Mouse (Mus musculus) lung, embryonic 15.5 days (tissue): Measurements from ENCODE around the gene Cnr2. TPM values are rescaled to one million over a fixed set of nuclear protein-coding genes. Genes with fewer than 3 reads are reported as not detected.
A peak's percentile ranks its signal among the peaks of the same experiment; 100 is the strongest.

Experiments
- ATAC-seq: fragments of 200-750 bp; cut with Nextera tagmentation; 2 replicates; pipeline ENCODE4 v1.8.0; 2017; ENCODE audit warnings: moderate number of reproducible peaks, borderline replicate concordance; ENCODE audit not compliant: low FRiP score, low TSS enrichment; ENCODE audit errors: extremely low read depth
- H3K27ac ChIP-seq: fragments of 300-500 bp; sonication (generic); 2 replicates; pipeline ENCODE4 v1.5.1; 2015; ENCODE audit warnings: moderate library complexity, mild to moderate bottlenecking, inconsistent platforms
- H3K27me3 ChIP-seq: fragments of 300-500 bp; sonication (generic); 2 replicates; pipeline ENCODE4 v1.6.1; 2015; ENCODE audit warnings: inconsistent platforms
- H3K36me3 ChIP-seq: fragments of 300-500 bp; sonication (generic); 2 replicates; pipeline ENCODE4 v1.6.1; 2015; ENCODE audit warnings: inconsistent platforms
- H3K4me1 ChIP-seq: fragments of 300-500 bp; sonication (generic); 2 replicates; pipeline ENCODE4 v1.6.1; 2015; ENCODE audit warnings: inconsistent platforms
- H3K4me2 ChIP-seq: fragments of 300-500 bp; sonication (generic); 2 replicates; pipeline ENCODE4 v1.6.1; 2015; ENCODE audit warnings: inconsistent platforms, mild to moderate bottlenecking, moderate library complexity
- H3K4me3 ChIP-seq: fragments of 300-500 bp; sonication (generic); 2 replicates; pipeline ENCODE4 v1.5.1; 2015; ENCODE audit warnings: mild to moderate bottlenecking, inconsistent platforms
- H3K9ac ChIP-seq: fragments of 300-500 bp; sonication (generic); 2 replicates; pipeline ENCODE4 v1.6.1; 2015; ENCODE audit warnings: inconsistent platforms
- H3K9me3 ChIP-seq: fragments of 300-500 bp; sonication (generic); 2 replicates; pipeline ENCODE4 v1.6.1; 2016; ENCODE audit warnings: inconsistent platforms
- WGBS: fragments of 180-500 bp; shearing (Covaris S2); methylation state at CpG from one replicate; pipeline ENCODE4 v1.1.7; 2015; 5-methylcytosine and 5-hydroxymethylcytosine counted together
- polyA plus RNA-seq: library from polyadenylated mRNA; unstranded; fragments of >200 nt; fragmentation: Nextera tagmentation; extraction: Ambion mirVana; gene quantifications from 2 replicates; pipeline ENCODE4 v1.2.1, GENCODE M21; 2015

Cnr2 gene
- polyA plus RNA-seq, 1 experiment from 2014 or later: 0.80 TPM

GRCm38 (mm10) chr4:135891539-135891938, 3.7 kb upstream of the Cnr2 start:
- WGBS: 66% methylated on average over 2 of the region's 2 CpGs
- Histone ChIP-seq H3K27me3 (no peaks in the 10 kb centered on the region), H3K9me3 (no peaks in the 10 kb centered on the region), H3K4me2 (no peak overlapping the region), H3K4me3 (no peak overlapping the region), H3K27ac (no peak overlapping the region), H3K36me3 (no peaks in the 10 kb centered on the region), H3K9ac (no peak overlapping the region), H3K4me1 (no peaks in the 10 kb centered on the region)
- no peak for ATAC-seq

GRCm38 (mm10) chr4:135892884-135893283, 2.3 kb upstream of the Cnr2 start:
- no peak for ATAC-seq
- Histone ChIP-seq H3K27me3 (no peaks in the 10 kb centered on the region), H3K4me1 (no peaks in the 10 kb centered on the region), H3K9me3 (no peaks in the 10 kb centered on the region), H3K4me3 (no peak overlapping the region), H3K9ac (no peak overlapping the region), H3K4me2 (no peak overlapping the region), H3K27ac (no peak overlapping the region), H3K36me3 (no peaks in the 10 kb centered on the region)
- WGBS: 26% methylated on average over 4 of the region's 4 CpGs

DNA sequence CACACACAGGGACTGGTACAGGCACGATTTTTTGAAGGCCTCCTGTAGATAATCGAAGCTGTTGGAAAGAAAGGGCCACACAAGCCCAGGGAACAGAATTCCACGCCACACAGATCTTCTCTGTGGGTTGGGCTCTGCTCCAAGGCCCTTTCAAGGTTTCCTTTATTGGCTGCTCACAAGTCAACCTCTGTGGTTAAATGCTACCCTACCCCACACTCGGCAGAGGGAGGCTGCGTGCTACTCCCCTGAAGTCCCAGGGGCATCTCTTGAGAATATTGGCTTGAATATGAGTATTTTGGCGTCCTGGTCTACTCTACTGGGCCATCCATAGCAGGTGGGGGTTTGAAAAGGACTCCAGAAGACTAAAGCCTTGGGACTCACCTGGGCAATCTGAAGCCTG, 963 bp downstream of the Cnr2 start:
- Histone ChIP-seq H3K9me3 (no peaks in the 10 kb centered on the region), H3K27ac (no peak overlapping the region), H3K27me3 (no peaks in the 10 kb centered on the region), H3K4me1 (no peaks in the 10 kb centered on the region), H3K4me2 (no peak overlapping the region), H3K4me3 (no peak overlapping the region), H3K9ac (no peak overlapping the region), H3K36me3 (no peaks in the 10 kb centered on the region)
- WGBS: 74% methylated on average over 6 of the region's 6 CpGs
- ATAC-seq: no peak

DNA sequence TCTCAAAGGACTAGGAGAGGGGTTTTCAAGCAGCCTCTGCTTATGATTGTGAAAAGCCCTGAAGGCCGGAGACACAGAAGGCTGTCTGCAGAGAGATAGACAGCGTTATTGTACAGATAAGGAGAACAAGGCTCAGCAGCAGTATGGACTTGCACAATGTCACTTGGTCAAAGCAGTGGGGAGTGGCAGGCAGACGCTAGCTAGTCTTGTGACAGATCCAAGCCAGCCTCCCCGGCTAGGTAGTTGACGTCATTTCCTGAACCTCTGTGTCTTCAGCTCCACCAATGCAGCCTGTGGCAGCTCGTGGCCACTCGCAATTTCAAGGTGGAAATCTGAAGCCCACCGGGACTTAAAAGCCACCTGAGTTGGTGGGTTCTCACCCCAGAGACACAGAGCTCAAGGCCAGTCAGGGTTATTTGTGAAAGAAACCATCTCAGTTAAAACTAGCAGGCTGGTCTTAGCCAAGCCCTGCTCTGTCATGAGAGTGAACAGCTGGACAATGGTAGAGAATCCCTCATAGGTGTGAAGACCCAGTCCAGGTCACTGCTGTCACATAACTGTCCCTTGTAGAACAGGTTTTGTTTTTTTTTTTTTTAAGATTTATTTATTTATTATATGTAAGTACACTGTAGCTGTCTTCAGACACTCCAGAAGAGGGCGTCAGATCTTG, 3.3 kb downstream of the Cnr2 start:
- no peaks in the 10 kb centered on the region for H3K4me1 ChIP-seq
- H3K27ac ChIP-seq: no peak overlapping the region
- H3K4me3 ChIP-seq: no peak overlapping the region
- no peak overlapping the region for H3K4me2 ChIP-seq
- no peaks in the 10 kb centered on the region for H3K27me3 ChIP-seq
- no peak; the same call in 1 of the 2 replicates for ATAC-seq
- H3K9ac ChIP-seq: no peak overlapping the region
- H3K36me3 ChIP-seq: no peaks in the 10 kb centered on the region
- H3K9me3 ChIP-seq: no peaks in the 10 kb centered on the region
- 47% methylated on average over 9 of the region's 9 CpGs for WGBS

DNA sequence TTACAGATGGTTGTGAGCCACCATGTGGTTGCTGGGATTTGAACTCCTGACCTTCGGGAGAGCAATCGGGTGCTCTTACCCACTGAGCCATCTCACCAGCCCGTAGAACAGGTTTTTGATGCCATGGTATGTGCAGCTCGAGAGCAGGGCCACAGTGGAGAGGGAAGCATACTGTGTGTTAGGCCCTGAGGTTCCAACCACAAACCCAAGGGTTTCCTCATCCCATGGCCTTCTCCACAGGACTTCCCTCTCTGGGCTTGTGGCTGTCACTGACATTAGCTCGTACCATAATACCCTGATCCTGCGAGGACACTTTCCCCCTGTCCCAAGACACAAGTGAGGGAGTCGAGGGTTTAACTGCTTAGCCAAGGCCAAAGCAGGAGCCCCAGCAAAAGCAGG, 3.9 kb downstream of the Cnr2 start:
- no peaks in the 10 kb centered on the region for H3K4me1 ChIP-seq
- H3K9me3 ChIP-seq: no peaks in the 10 kb centered on the region
- H3K9ac ChIP-seq: no peak overlapping the region
- ATAC-seq: no peak
- H3K27ac ChIP-seq: no peak overlapping the region
- H3K36me3 ChIP-seq: no peaks in the 10 kb centered on the region
- WGBS: 87% methylated on average over 7 of the region's 7 CpGs
- no peaks in the 10 kb centered on the region for H3K27me3 ChIP-seq
- no peak overlapping the region for H3K4me3 ChIP-seq
- no peak overlapping the region for H3K4me2 ChIP-seq

- no peak overlapping the region for H3K4me2 ChIP-seq
- no peaks in the 10 kb centered on the region for H3K9me3 ChIP-seq
- no peaks in the 10 kb centered on the region for H3K36me3 ChIP-seq
- H3K9ac ChIP-seq: no peak overlapping the region
- WGBS: 81% methylated on average over 5 of the region's 5 CpGs
- no peak overlapping the region for H3K4me3 ChIP-seq
- no peaks in the 10 kb centered on the region for H3K4me1 ChIP-seq
- H3K27ac ChIP-seq: no peak overlapping the region
- ATAC-seq: no peak
- no peaks in the 10 kb centered on the region for H3K27me3 ChIP-seq
Measured at GRCm38 (mm10) chr4:135900008-135900407, 4.8 kb downstream of the Cnr2 start.

DNA sequence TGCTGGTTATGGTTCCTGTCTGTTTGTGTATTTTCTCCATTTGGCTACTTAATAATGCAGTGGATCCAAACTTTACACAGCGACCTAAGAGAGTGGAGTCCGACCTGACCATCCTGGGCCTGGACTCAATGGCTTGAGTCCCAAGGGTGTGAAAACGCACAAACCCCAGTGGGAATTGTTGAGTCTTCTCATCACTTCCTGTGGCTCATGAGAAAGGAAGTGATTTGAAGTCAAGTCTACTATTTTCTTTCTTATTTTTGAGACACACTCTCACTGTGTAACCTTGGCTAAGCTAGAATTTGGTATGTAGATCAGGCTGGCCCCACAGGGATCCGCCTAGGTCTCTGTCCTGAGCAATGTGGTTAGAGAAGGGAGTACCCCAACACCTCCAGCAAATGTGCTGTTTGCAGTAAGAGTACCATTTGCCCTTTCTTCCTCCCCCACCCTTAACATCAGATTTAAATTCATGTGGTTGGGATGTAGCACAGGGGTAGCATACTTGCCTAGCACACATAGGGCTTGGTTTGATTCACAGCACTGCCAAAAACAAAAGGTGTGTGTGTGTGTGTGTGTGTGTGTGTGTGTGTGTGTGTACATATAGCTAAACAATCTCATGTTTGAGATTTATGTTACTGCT, 7.5 kb downstream of the Cnr2 start:
- WGBS: 79% methylated on average over 4 of the region's 4 CpGs
- H3K9ac ChIP-seq: no peak overlapping the region
- no peak for ATAC-seq

GRCm38 (mm10) chr4:135904810-135905209, 9.6 kb downstream of the Cnr2 start:
- Histone ChIP-seq H3K4me3 (no peak overlapping the region), H3K4me2 (no peak overlapping the region), H3K27ac (no peak overlapping the region), H3K9ac (no peak overlapping the region), H3K4me1 (no peaks in the 10 kb centered on the region), H3K9me3 (no peaks in the 10 kb centered on the region), H3K27me3 (no peaks in the 10 kb centered on the region), H3K36me3 (no peaks in the 10 kb centered on the region)
- WGBS: 58% methylated on average over 1 of the region's 1 CpGs
- no peak for ATAC-seq

More for the DNA sequence above, 7.5 kb downstream of the Cnr2 start:
- H3K4me1 ChIP-seq: no peaks in the 10 kb centered on the region
- H3K9me3 ChIP-seq: no peaks in the 10 kb centered on the region
- H3K36me3 ChIP-seq: no peaks in the 10 kb centered on the region
- H3K27ac ChIP-seq: no peak overlapping the region
- no peak overlapping the region for H3K4me2 ChIP-seq
- H3K4me3 ChIP-seq: no peak overlapping the region
- H3K27me3 ChIP-seq: no peaks in the 10 kb centered on the region

- no peaks in the 10 kb centered on the region for H3K4me1 ChIP-seq
- WGBS: 40% methylated on average over 3 of the region's 3 CpGs
Measured at GRCm38 (mm10) chr4:135906633-135907032, 11.4 kb downstream of the Cnr2 start.

GRCm38 (mm10) chr4:135909326-135910066, 14.3 kb downstream of the Cnr2 start:
- WGBS: 30% methylated on average over 13 of the region's 13 CpGs
- Histone ChIP-seq H3K9ac (no peak overlapping the region), H3K36me3 (no peaks in the 10 kb centered on the region), H3K4me3 (no peak overlapping the region), H3K4me1 (no peaks in the 10 kb centered on the region), H3K4me2 (no peak overlapping the region), H3K27ac (no peak overlapping the region), H3K9me3 (no peaks in the 10 kb centered on the region), H3K27me3 (no peaks in the 10 kb centered on the region)
- no peak for ATAC-seq

More at GRCm38 (mm10) chr4:135906633-135907032, 11.4 kb downstream of the Cnr2 start:
- Histone ChIP-seq H3K4me3 (no peak overlapping the region), H3K9me3 (no peaks in the 10 kb centered on the region), H3K36me3 (no peaks in the 10 kb centered on the region), H3K4me2 (no peak overlapping the region), H3K27ac (no peak overlapping the region), H3K27me3 (no peaks in the 10 kb centered on the region), H3K9ac (no peak overlapping the region)
- ATAC-seq: no peak

DNA sequence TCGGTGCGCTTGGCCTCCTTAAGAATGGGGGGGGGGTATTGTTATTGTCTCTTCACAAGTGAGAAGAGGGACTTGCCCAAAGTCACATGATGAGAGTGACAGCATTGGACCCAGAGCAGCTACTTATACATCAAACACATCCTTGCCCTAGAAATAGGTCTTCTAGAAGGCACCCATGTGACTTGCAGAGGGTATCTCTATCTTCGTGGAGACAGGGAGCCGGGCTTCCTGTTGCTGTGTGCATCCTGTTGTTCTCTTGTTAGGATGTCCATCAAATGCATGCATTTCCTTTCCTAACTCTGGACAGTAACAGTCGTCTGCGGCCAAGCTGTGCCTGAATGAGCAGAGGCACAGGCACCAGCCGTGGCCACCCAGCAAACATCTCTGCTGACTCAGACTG, 16.3 kb downstream of the Cnr2 start:
- Histone ChIP-seq H3K9ac (no peak overlapping the region), H3K27me3 (no peaks in the 10 kb centered on the region), H3K4me3 (no peak overlapping the region), H3K9me3 (no peaks in the 10 kb centered on the region), H3K4me1 (no peaks in the 10 kb centered on the region), H3K27ac (no peak overlapping the region), H3K36me3 (no peaks in the 10 kb centered on the region), H3K4me2 (no peak overlapping the region)
- 61% methylated on average over 7 of the region's 7 CpGs for WGBS
- no peak for ATAC-seq

DNA sequence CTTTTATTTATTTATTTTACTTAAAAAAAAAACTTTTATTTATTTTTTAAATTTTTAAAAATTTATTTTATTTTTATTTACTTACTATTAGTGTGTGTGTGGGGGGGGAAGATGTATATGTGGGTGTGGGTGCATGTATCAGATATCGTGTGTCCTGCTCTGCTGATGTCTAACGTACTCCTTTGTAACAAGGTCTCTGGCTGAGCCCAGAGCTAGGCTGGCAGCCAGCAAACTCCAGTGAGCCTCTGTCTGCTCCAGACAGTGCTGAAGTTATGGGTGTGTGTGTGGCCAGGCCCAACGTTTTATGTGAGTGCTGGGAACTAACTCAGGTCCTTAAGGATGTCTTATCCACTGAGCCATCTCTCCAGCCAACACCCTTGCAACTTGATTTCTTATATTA, 17.0 kb downstream of the Cnr2 start:
- no peaks in the 10 kb centered on the region for H3K4me1 ChIP-seq
- H3K4me3 ChIP-seq: no peak overlapping the region
- H3K4me2 ChIP-seq: no peak overlapping the region
- H3K27me3 ChIP-seq: no peaks in the 10 kb centered on the region
- no peak overlapping the region for H3K9ac ChIP-seq
- ATAC-seq: no peak
- H3K27ac ChIP-seq: 0 out of 2 replicates have a peak overlapping the region, but pooled peaks have one; percentile 20
- 46% methylated on average over 3 of the region's 3 CpGs for WGBS
- no peaks in the 10 kb centered on the region for H3K9me3 ChIP-seq
- H3K36me3 ChIP-seq: no peaks in the 10 kb centered on the region
